Mouse (Mus musculus) gastrocnemius, adult 18-20 months (tissue): ENCODE measurements around the gene Cacng6. TPM values are rescaled to one million over a fixed set of nuclear protein-coding genes. Genes with fewer than 3 reads are reported as not detected.

Experiments
- DNase-seq: peaks from one replicate; pipeline ENCODE4 v3.0.0; 2021; ENCODE audit warnings: low spot score
- microRNA-seq: library from miRNA; unstranded; fragments of <30 nt; microRNA quantifications from one replicate; pipeline ENCODE4 v1.2.0, GENCODE M21; 2021
- total RNA-seq, 2 experiments: library from RNA; stranded (reverse); gene quantifications; 2 replicates each; pipeline ENCODE4 v1.2.3; 2021

The Cacng6 gene
- total RNA-seq, 2 experiments from 2014 or later: 125 to 129 TPM

DNA sequence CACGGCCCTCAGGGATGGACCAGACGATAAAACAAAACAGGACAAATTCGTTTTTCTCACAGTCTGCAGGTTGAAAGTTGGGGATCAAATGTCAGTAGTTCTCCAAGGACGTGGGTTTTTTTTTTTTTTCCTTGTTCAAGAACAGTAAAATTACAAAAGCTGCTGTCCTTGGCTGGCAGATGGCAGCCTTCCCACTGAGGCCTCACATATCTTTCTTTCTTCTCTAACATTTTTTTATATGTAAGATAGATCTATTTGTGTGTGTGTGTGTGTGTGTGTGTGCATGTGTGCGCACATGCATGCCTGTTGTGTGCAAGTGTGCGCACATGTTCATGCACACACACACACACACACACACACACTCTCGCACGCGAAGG, 33.8 kb downstream of the Cacng6 start:
- DNase-seq: no peak

DNA sequence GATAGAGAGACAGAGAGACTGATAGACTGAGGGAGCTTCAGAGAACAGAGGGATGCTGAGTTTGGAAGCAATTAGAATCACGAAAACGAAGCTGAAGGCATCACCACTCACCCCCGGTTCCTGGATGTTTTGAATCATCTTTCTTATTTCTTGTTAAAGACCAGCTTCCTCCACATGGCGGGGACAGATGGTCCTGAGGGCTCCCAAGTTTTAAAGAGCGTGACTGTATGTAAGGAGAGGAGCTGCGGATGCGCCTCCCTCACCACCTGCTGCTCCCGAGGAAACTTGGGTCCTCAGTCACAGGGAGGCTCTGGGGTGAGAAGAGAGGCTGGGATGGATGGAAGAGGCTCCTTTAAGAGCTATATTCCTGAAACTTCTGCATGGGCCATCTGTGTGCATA, 36.3 kb downstream of the Cacng6 start:
- DNase-seq: no peak

DNA sequence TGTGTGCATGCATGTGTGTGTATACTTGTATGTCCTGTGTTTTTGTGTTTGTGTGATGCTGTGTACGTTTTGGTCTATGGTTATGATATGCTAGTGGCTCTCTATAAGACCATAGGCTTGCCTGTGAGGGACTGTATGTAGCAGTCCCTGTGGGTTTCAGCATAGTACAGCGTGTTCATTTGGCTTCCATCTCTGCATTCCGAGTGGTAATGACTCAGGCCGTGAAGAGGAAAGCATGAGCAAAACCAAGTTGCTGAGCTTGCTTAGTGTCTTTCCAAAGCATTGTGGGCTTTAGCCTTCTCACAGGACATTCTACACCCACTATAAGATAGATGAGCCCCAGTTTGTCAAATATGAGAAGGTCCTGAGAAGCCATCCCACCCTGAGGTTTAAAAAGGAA, 39.3 kb downstream of the Cacng6 start:
- DNase-seq: no peak

DNA sequence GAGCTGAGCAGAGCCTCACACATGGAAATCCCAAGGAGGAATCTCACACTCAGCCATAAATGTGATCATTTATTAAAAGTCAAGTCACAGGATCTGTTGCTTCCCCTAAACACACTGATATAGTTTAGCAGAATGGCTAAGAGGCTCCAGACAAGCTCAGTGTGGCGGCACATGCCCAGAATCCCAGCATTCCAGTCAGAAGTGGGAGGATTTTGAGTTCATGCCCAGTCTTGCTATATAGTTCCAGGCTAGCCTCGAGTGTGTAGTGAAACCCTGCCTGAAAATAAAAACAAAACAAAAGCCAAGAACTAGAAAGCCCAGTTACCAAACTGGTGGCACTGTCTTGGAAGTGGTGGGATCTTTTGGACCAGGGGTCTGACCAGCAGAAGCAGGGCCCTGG, 44.6 kb downstream of the Cacng6 start:
- no peak for DNase-seq

DNA sequence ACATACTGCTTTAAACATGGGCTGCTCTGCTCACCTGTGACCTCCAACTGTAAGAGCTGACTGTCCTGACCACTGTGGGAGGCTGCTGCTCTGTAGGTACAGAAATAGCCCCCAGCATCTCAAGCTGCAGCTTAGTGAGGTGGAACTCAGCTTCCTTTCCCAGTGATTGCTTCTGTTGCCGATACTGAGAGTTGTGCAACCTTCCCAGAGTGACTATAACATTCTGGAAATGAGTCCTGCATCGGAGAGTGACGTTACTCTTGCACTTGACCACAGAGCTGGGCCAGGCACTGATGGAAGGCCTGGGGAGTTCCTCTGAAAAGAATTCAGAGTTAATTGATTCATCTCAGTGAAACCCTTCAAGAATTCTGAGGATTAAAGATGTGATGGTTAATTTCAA, 48.8 kb downstream of the Cacng6 start:
- DNase-seq: no peak

DNA sequence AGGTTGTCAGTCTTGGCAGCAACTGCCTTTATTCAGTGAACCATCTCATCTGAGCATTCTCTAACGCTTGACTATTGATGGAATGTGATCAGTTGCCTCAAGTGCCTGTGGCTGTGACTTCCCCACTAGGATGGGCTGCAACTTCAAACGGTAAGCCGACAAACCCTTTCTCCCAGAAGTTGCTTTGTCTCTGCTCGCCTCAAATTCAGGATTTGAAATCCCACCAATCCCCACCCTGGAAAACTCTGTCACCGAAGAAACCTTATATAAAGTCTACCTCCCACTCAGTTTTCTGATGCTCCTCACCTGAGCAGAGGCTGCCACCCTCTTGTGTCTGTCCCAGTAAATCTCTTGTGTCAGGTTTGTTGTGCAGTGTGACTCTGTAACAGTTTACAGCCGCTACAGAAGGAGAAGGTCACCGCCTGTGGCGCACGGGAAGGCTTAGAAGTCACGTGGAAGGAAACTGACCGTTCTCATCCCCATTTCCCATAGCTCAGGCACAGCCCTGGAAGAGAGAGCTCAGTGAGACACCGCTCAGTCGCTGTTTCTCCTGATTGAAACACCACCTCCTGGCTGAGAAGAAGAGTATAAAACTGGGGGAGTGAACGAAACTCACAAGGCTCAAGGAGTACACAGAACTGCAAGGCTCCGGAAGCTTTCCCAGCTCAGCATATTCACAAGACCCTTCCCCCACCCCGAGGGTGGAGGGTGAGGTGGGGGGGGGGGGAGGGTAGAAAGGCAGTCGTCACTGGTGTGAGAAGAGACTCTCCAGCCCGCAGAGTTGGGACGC, 50.5 kb downstream of the Cacng6 start:
- no peak for DNase-seq

DNA sequence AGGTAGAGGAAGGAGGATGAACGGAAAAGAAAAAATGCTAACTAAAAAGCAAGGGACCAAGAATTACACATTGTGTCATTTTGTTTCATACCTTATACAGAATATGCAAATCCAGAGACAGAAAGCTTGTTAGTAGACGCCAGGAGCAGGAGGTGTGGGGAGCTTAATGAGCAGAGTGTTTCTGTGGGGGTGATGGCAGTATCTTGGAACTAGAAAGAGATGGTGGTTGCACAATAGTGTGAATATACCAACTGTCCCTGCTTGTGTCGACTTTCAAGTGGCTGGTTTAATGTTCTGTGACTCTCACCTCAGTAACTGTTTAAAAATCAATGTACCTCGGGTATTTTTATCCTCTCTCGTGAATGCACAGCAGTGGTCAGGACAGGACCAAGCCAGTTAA, 52.7 kb downstream of the Cacng6 start:
- DNase-seq: no peak

DNA sequence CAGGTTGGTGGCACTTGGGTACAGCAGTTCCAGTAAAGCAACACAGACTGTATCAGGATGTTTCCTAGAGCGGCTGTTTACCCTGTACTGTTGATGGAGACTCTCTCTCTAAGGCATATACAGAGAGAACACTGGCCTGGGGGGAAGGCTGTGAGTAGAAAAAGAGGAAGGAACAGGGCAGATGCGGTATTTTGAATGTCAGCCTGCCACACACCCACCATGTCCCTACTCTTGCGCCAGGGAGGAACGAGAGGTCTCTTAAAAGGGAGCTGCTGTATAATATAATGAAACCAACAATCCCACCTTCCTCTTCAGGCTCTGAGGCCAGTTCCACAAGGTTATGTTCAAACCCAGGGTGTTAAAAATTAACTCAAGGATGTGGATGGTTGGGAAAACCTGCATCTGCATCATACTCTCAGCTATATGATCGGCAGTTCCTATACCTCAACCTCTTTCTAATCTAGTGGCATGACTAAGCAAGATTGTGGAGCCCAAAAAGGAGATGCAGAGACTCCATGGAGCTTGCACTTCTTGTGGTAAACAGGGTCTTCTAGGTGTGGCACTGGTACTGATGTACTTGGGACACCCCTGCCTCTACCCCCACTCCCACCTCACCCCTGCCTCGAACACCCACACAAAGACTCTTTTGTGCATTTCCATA, 58.1 kb downstream of the Cacng6 start:
- no peak for DNase-seq

Small RNAs within 50 kb of the gene (microRNA-seq; reads per million reads assigned to microRNA genes)
- 5.5 reads per million, percentile 12 among the genes with 10 or more reads in this experiment for gene Gm23450

Other genes with a start within 250 kb of the Cacng6 start
- gene Nlrp12, start 174.5 kb upstream of the Cacng6 start, total RNA-seq: not detected
- 10 to 100 TPM; 21.1 to 38.5 TPM for gene Myadm, start 135.1 kb upstream of the Cacng6 start, total RNA-seq
- under 1 TPM; 0.30 to 0.76 TPM for gene Prkcg, start 135.0 kb upstream of the Cacng6 start, total RNA-seq
- gene Cacng7, start 91.2 kb upstream of the Cacng6 start, total RNA-seq: 10 to 100 TPM; 11.0 to 11.6 TPM
- gene Cacng8, start 33.5 kb upstream of the Cacng6 start, total RNA-seq: not detected
- gene Tarm1, start 78.4 kb downstream of the Cacng6 start, total RNA-seq: under 1 TPM in 1 of 2 experiments, not detected in 1; 0.14 TPM
- not detected for gene Oscar, start 192.0 kb downstream of the Cacng6 start, total RNA-seq
- 1,000 to 10,000 TPM; 1,020 to 1,031 TPM for gene Ndufa3, start 193.2 kb downstream of the Cacng6 start, total RNA-seq
- gene Tfpt, start 205.7 kb downstream of the Cacng6 start, total RNA-seq: 10 to 100 TPM; 14.9 to 16.0 TPM
- gene Prpf31, start 205.8 kb downstream of the Cacng6 start, total RNA-seq: 10 to 100 TPM; 21.9 to 22.1 TPM
- 10 to 100 TPM; 16.3 to 18.5 TPM for gene Cnot3, start 221.1 kb downstream of the Cacng6 start, total RNA-seq
- gene Leng1, start 241.6 kb downstream of the Cacng6 start, total RNA-seq: 1 to 10 TPM; 4.6 to 5.6 TPM